Mouse (Mus musculus) kidney, adult 2 months (tissue): ENCODE measurements around the gene Rgs9bp. TPM values are rescaled to one million over a fixed set of nuclear protein-coding genes. Genes with fewer than 3 reads are reported as not detected.

ENCODE experiments used
- DNase-seq: peaks from one replicate; pipeline ENCODE4 v3.0.0; 2021
- H3K27ac ChIP-seq: fragments of 200-500 bp; 2 replicates; pipeline ENCODE4 v1.5.1; 2012; ENCODE audit warnings: low read depth, low read length, control low read depth, inconsistent platforms; ENCODE audit not compliant: insufficient read depth
- H3K27me3 ChIP-seq: fragments of 200-500 bp; replicated peaks from 2 replicates; pipeline ENCODE4 v1.6.1; 2012; ENCODE audit warnings: mild to moderate bottlenecking, moderate library complexity, low read length, inconsistent platforms; ENCODE audit not compliant: control insufficient read depth, insufficient read depth
- H3K36me3 ChIP-seq: fragments of 200-500 bp; 2 replicates; pipeline ENCODE4 v1.6.1; 2012; ENCODE audit warnings: mild to moderate bottlenecking, moderate library complexity, low read length, inconsistent platforms; ENCODE audit not compliant: control insufficient read depth, insufficient read depth
- H3K4me1 ChIP-seq: fragments of 200-500 bp; 2 replicates; pipeline ENCODE4 v1.6.1; 2011; ENCODE audit warnings: low read length; ENCODE audit not compliant: control insufficient read depth, insufficient read depth
- H3K4me3 ChIP-seq: fragments of 200-500 bp; 2 replicates; pipeline ENCODE4 v1.5.1; 2011; ENCODE audit warnings: mild to moderate bottlenecking, low read depth, low read length, control low read depth; ENCODE audit not compliant: insufficient read depth
- CTCF ChIP-seq: fragments of 200-500 bp; conservative IDR thresholded peaks from 2 replicates; pipeline ENCODE4 v1.5.1; 2011; ENCODE audit warnings: low read depth, mild to moderate bottlenecking, control low read depth, low read length, moderate library complexity, mixed read lengths; ENCODE audit not compliant: insufficient read depth, insufficient read length
- POLR2A ChIP-seq: fragments of 200-500 bp; IDR thresholded peaks from one replicate; pipeline ENCODE4 v1.6.1; 2011; ENCODE audit warnings: low read depth, low read length, control low read depth
- WGBS: fragments of 180-500 bp; shearing (Covaris S2); methylation state at CpG from one replicate; pipeline ENCODE4 v1.1.7; 2018; 5-methylcytosine and 5-hydroxymethylcytosine counted together
- polyA plus RNA-seq: library from polyadenylated mRNA; depleted of rRNA; stranded (reverse); fragments of >200 nt; gene quantifications from 2 replicates; pipeline ENCODE4 v1.2.3, GENCODE M21; 2012

The Rgs9bp gene
- polyA plus RNA-seq, 1 experiment: 0.14 TPM

DNA sequence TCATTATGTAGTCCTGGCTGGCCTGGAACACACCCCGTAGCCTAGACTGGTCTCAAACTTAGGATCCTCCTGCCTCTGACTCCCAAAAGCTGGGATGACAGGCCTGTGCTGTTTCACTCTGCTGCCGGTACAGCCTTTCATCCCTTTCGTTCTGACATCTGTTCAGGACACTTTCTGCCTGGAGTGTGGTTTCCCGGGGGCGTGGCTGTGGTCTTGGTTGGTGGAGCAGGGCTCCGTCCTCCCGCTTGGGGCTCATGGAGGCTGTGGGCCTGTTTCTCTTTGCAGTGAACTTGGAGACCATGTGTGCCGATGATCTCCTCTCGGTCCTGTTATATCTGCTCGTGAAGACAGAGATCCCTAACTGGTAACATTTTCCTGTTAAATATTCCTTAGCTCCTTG, 21.4 kb upstream of the Rgs9bp start:
- no peaks in the 10 kb centered on the region; the same call in none of the 2 replicates for H3K36me3 ChIP-seq
- WGBS: 82% methylated on average over 10 of the region's 10 CpGs
- no peaks in the 10 kb centered on the region for H3K27me3 ChIP-seq
- no peak for TF ChIP-seq CTCF
- TF ChIP-seq POLR2A: no peak
- no peak overlapping the region for H3K4me3 ChIP-seq
- no peak for DNase-seq
- H3K4me1 ChIP-seq: no peaks in the 10 kb centered on the region
- no peak overlapping the region for H3K27ac ChIP-seq

DNA sequence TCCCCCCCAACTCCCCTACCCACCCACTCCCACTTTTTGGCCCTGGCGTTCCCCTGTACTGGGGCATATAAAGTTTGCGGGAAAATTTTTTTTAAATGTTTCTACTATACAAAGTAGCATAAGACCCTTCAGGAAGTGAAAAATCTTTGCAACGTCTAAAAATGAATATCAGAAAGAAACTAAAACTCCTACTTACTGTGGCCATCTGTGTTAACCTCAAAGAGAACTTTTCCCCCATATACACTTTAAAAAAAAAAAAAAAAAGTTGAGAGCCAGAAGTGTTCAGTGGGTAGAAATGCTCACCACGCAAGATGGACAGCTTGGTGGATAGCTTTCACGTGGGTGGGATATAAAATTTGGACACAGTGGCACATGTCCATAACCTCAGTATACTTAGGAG, 17.4 kb upstream of the Rgs9bp start:
- DNase-seq: no peak
- WGBS: 97% methylated on average over 5 of the region's 5 CpGs
- TF ChIP-seq CTCF: no peak
- TF ChIP-seq POLR2A: no peak
- no peak overlapping the region for H3K4me3 ChIP-seq
- H3K36me3 ChIP-seq: no peaks in the 10 kb centered on the region; the same call in none of the 2 replicates
- no peaks in the 10 kb centered on the region for H3K4me1 ChIP-seq
- H3K27ac ChIP-seq: no peak overlapping the region
- no peaks in the 10 kb centered on the region for H3K27me3 ChIP-seq

- Histone ChIP-seq H3K27ac (no peak overlapping the region), H3K36me3 (no peaks in the 10 kb centered on the region; the same call in none of the 2 replicates), H3K4me3 (no peak overlapping the region), H3K27me3 (no peaks in the 10 kb centered on the region), H3K4me1 (no peaks in the 10 kb centered on the region)
- no peak for DNase-seq
- 95% methylated on average over 6 of the region's 6 CpGs for WGBS
- TF ChIP-seq POLR2A (no peak), CTCF (no peak)
These were observed 15.7 kb upstream of the Rgs9bp start for GRCm38 (mm10) chr7:35601106-35601505.

DNA sequence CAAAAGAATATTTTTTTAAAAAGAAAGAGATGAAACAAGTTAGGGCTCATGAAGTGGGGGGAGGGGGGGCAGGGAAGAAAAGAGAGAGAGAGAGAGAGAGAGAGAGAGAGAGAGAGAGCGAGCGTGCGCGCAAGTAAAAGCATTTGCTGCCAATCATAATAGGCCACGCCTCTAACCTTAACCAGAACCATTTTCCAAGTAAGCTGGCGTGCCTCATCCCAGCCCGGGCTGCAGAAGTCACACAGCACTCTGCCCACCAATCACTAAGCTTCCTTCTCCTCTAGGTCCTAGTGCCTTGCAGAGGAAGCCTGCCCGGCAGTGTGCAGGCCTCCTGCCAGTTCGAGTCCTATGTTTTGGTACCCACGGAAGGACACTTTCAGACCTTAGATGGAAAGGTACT, 14.6 kb upstream of the Rgs9bp start:
- no peaks in the 10 kb centered on the region for H3K27me3 ChIP-seq
- no peak overlapping the region for H3K27ac ChIP-seq
- no peaks in the 10 kb centered on the region; the same call in none of the 2 replicates for H3K36me3 ChIP-seq
- H3K4me1 ChIP-seq: no peaks in the 10 kb centered on the region
- DNase-seq: no peak
- no peak for TF ChIP-seq CTCF
- no peak for TF ChIP-seq POLR2A
- 93% methylated on average over 10 of the region's 10 CpGs for WGBS
- no peak overlapping the region for H3K4me3 ChIP-seq

- H3K27ac ChIP-seq: no peak overlapping the region
- H3K27me3 ChIP-seq: no peaks in the 10 kb centered on the region
- H3K4me3 ChIP-seq: no peak overlapping the region
- WGBS: 97% methylated on average over 9 of the region's 9 CpGs
- H3K36me3 ChIP-seq: no peaks in the 10 kb centered on the region; the same call in none of the 2 replicates
- H3K4me1 ChIP-seq: no peaks in the 10 kb centered on the region
- DNase-seq: no peak
- TF ChIP-seq CTCF (no peak), POLR2A (no peak)
These were observed 14.1 kb upstream of the Rgs9bp start for GRCm38 (mm10) chr7:35599492-35599891.

GRCm38 (mm10) chr7:35594311-35594710, 8.9 kb upstream of the Rgs9bp start:
- Histone ChIP-seq H3K36me3 (no peaks in the 10 kb centered on the region), H3K4me1 (no peaks in the 10 kb centered on the region), H3K4me3 (no peak overlapping the region), H3K27me3 (no peaks in the 10 kb centered on the region), H3K27ac (no peak overlapping the region)
- DNase-seq: no peak
- 95% methylated on average over 5 of the region's 5 CpGs for WGBS
- TF ChIP-seq CTCF (no peak), POLR2A (no peak)

- H3K27ac ChIP-seq: no peak overlapping the region
- 78% methylated on average over 10 of the region's 10 CpGs for WGBS
- TF ChIP-seq CTCF: no peak
- TF ChIP-seq POLR2A: no peak
- DNase-seq: no peak
- H3K36me3 ChIP-seq: no peaks in the 10 kb centered on the region
- no peaks in the 10 kb centered on the region for H3K27me3 ChIP-seq
- H3K4me1 ChIP-seq: no peaks in the 10 kb centered on the region
- no peak overlapping the region for H3K4me3 ChIP-seq
These were observed 5.4 kb upstream of the Rgs9bp start for GRCm38 (mm10) chr7:35590731-35591191.

- no peak overlapping the region for H3K27ac ChIP-seq
- WGBS: 76% methylated on average over 7 of the region's 7 CpGs
- no peak overlapping the region for H3K4me3 ChIP-seq
- no peaks in the 10 kb centered on the region for H3K27me3 ChIP-seq
- no peak for DNase-seq
- H3K4me1 ChIP-seq: no peaks in the 10 kb centered on the region
- no peak for TF ChIP-seq CTCF
- no peak for TF ChIP-seq POLR2A
- no peaks in the 10 kb centered on the region for H3K36me3 ChIP-seq
These were observed 4.1 kb upstream of the Rgs9bp start for GRCm38 (mm10) chr7:35589485-35589884.
